Mouse (Mus musculus) layer of hippocampus, postnatal 14 days (tissue): Measurements from ENCODE around the gene Mycbpap. TPM values are rescaled to one million over a fixed set of nuclear protein-coding genes. Genes with fewer than 3 reads are reported as not detected.

Source experiments
- DNase-seq, 2 experiments: peaks; one replicate each; pipeline ENCODE4 v3.0.0; 2021 to 2022; ENCODE audit warnings: low spot score in 2 of 2, mixed read lengths in 1 of 2
- total RNA-seq, 2 experiments: library from RNA; stranded (reverse); gene quantifications; 2 replicates each; pipeline ENCODE4 v1.2.3; 2021

The Mycbpap gene
- total RNA-seq, 2 experiments from 2014 or later = 1.6 to 5.6 TPM

GRCm38 (mm10) chr11:94538733-94539292 lies 17.3 kb upstream of the Mycbpap start:
- no peak for DNase-seq

- no peak for DNase-seq
Measured at GRCm38 (mm10) chr11:94533171-94533570, 11.6 kb upstream of the Mycbpap start.

- DNase-seq = no peak
Measured at GRCm38 (mm10) chr11:94528879-94529278, 7.3 kb upstream of the Mycbpap start.

GRCm38 (mm10) chr11:94526171-94526879 lies 4.8 kb upstream of the Mycbpap start:
- DNase-seq = no peak

GRCm38 (mm10) chr11:94513452-94513851 lies 8.1 kb downstream of the Mycbpap start:
- DNase-seq = no peak

- no peak for DNase-seq
Measured at GRCm38 (mm10) chr11:94508976-94509375, 12.6 kb downstream of the Mycbpap start.

- DNase-seq = no peak
Measured at GRCm38 (mm10) chr11:94501482-94501881, 20.1 kb downstream of the Mycbpap start.

- DNase-seq = no peak
Measured at GRCm38 (mm10) chr11:94500362-94500761, 21.2 kb downstream of the Mycbpap start.

GRCm38 (mm10) chr11:94499661-94500152 lies 21.8 kb downstream of the Mycbpap start, which contains the start of gene Epn3:
Gene Epn3 (minus strand): TSS chr11:94499974.
- no peak for DNase-seq

- DNase-seq = peak; percentile 32 to 69
Measured at GRCm38 (mm10) chr11:94499035-94499434, 22.5 kb downstream of the Mycbpap start.

GRCm38 (mm10) chr11:94498093-94498996 lies 23.2 kb downstream of the Mycbpap start:
- DNase-seq = peak; percentile 46 to 57

GRCm38 (mm10) chr11:94495415-94495814 lies 26.1 kb downstream of the Mycbpap start:
- DNase-seq = no peak

GRCm38 (mm10) chr11:94491749-94492099 lies 29.8 kb downstream of the Mycbpap start:
- DNase-seq = no peak

- DNase-seq = peak in 1 of 2 experiments; percentile 56
Measured at GRCm38 (mm10) chr11:94491035-94491748, 30.4 kb downstream of the Mycbpap start.

GRCm38 (mm10) chr11:94489745-94490144 lies 31.8 kb downstream of the Mycbpap start:
- DNase-seq = no peak

- no peak for DNase-seq
Measured at GRCm38 (mm10) chr11:94488767-94489533, 32.6 kb downstream of the Mycbpap start.

- DNase-seq = peak; percentile 91
Measured at GRCm38 (mm10) chr11:94486001-94486400, 35.5 kb downstream of the Mycbpap start, which contains the start of gene Spata20. Gene Spata20 (minus strand): TSS chr11:94486179.

- no peak for DNase-seq
Measured at GRCm38 (mm10) chr11:94485223-94485622, 36.3 kb downstream of the Mycbpap start.

GRCm38 (mm10) chr11:94484636-94485035 lies 36.9 kb downstream of the Mycbpap start:
- DNase-seq = no peak

- no peak for DNase-seq
Measured at GRCm38 (mm10) chr11:94483921-94484320, 37.6 kb downstream of the Mycbpap start.
